Mouse (Mus musculus): ENCODE results near the gene Cgnl1.

GRCm38 (mm10) chr9:71628286-71628685 lies 143.1 kb downstream of the Cgnl1 start:
- TF ChIP-seq POLR2A (IDR thresholded peaks at IDR 0.05; ENCODE audit: low read depth, low read length) (no peak), CTCF (IDR thresholded peaks at IDR 0.05; ENCODE audit: borderline replicate concordance, insufficient read depth, low read length) (no peak)

All from embryonic fibroblast, embryonic 13.5 days (primary cell).